Mouse (Mus musculus) embryonic facial prominence, embryonic 11.5 days (tissue): ENCODE measurements at regions not wholly inside any gene's neighbourhood (a gene's known extent, or its start where the extent isn't known, plus 50 kb on each side); places are given as distances from the start of the nearest gene placed in this dataset.

Experiments used
- ATAC-seq: fragments of 200-750 bp; cut with Nextera tagmentation; replicated peaks from 2 replicates; pipeline ENCODE4 v1.8.0; 2017; ENCODE audit warnings: low read depth; ENCODE audit not compliant: insufficient number of reproducible peaks, low FRiP score, low TSS enrichment
- DNase-seq: peaks from one replicate; pipeline ENCODE4 v3.0.0-alpha.2; 2015; ENCODE audit warnings: low spot score
- H3K27ac ChIP-seq: fragments of 300-500 bp; sonication (generic); replicated peaks from 2 replicates; pipeline ENCODE4 v1.5.1; 2014; ENCODE audit warnings: mild to moderate bottlenecking, low read depth, low read length, control low read depth
- H3K27me3 ChIP-seq: fragments of 300-500 bp; sonication (generic); 2 replicates; pipeline ENCODE4 v1.6.1; 2014; ENCODE audit warnings: mild to moderate bottlenecking, low read length, moderate library complexity, mixed read lengths; ENCODE audit not compliant: control insufficient read depth, insufficient read depth
- H3K36me3 ChIP-seq: fragments of 300-500 bp; sonication (generic); replicated peaks from 2 replicates; pipeline ENCODE4 v1.6.1; 2014; ENCODE audit warnings: low read depth, mild to moderate bottlenecking, low read length, moderate library complexity, mixed read lengths; ENCODE audit not compliant: control insufficient read depth, insufficient read depth
- H3K4me1 ChIP-seq: fragments of 300-500 bp; sonication (generic); 2 replicates; pipeline ENCODE4 v1.6.1; 2014; ENCODE audit warnings: low read length, mixed read lengths; ENCODE audit not compliant: control insufficient read depth, insufficient read depth
- H3K4me2 ChIP-seq: fragments of 300-500 bp; sonication (generic); 2 replicates; pipeline ENCODE4 v1.6.1; 2014; ENCODE audit warnings: low read depth, mild to moderate bottlenecking, control low read depth, low read length, moderate library complexity
- H3K4me3 ChIP-seq: fragments of 300-500 bp; sonication (generic); 2 replicates; pipeline ENCODE4 v1.5.1; 2014; ENCODE audit warnings: low read depth, low read length, control low read depth
- H3K9ac ChIP-seq: fragments of 300-500 bp; sonication (generic); replicated peaks from 2 replicates; pipeline ENCODE4 v1.6.1; 2014; ENCODE audit warnings: mild to moderate bottlenecking, control low read depth, low read length
- H3K9me3 ChIP-seq: fragments of 300-500 bp; sonication (generic); replicated peaks from 2 replicates; pipeline ENCODE4 v1.6.1; 2016; ENCODE audit warnings: mild to moderate bottlenecking, low read length, inconsistent platforms, mixed read lengths; ENCODE audit not compliant: control insufficient read depth
- WGBS: fragments of 180-500 bp; shearing (Covaris S2); extraction: QIAGEN DNeasy Blood & Tissue Kit; methylation state at CpG from one replicate; pipeline ENCODE4 v1.1.7; 2014; 5-methylcytosine and 5-hydroxymethylcytosine counted together

DNA sequence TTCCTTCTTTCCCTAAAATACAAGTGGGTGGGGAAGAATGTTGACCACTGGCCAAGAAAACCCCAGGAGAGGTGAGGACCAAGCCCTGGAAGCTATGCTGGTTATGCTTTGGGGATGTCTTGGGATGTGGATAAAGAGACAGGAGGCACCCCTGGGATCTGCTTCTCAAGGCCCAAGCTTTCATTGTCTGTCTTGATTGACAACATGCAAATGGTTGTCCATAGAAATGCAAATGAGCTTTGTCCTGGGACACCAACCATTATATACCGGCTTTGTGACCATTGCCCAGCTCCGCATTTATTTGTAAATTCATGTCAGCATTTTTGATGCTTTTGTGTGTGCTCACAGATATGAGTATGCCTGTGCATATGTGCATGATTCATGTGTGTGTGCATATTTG lies 174.9 kb downstream of the Bmp7 start:
- no peak for ATAC-seq
- 64% methylated on average over 2 of the region's 2 CpGs for WGBS

DNA sequence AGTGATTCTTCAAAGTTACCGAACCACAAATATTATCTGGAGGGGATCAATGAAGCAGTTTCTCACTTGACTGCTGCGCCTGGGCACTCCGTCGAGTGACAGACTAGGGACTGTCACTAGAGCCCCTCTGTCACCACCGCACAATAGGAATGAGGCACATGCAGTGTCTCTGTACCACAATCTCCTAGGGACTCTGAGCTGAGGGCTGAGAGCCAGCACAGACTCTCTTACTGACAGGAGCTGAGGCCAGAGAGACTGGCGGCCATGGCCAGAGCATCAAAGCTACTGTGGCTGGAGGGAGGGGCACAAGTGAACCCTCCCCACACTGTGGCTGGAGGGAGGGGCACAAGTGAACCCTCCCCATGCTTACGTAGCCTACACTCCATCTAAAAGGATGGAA lies 173.7 kb downstream of the Bmp7 start:
- Histone ChIP-seq H3K9ac (no peak overlapping the region), H3K4me3 (no peak overlapping the region), H3K9me3 (no peaks in the 10 kb centered on the region), H3K4me1 (no peaks in the 10 kb centered on the region), H3K27me3 (no peaks in the 10 kb centered on the region), H3K4me2 (no peak overlapping the region), H3K27ac (no peak overlapping the region), H3K36me3 (no peaks in the 10 kb centered on the region)
- DNase-seq (no peak), ATAC-seq (no peak)
- 43% methylated on average over 7 of the region's 7 CpGs for WGBS

More for the DNA sequence above, 174.9 kb downstream of the Bmp7 start:
- Histone ChIP-seq H3K36me3 (no peaks in the 10 kb centered on the region), H3K9me3 (no peaks in the 10 kb centered on the region), H3K27ac (no peak overlapping the region), H3K4me3 (no peak overlapping the region), H3K4me1 (no peaks in the 10 kb centered on the region), H3K4me2 (no peak overlapping the region), H3K9ac (no peak overlapping the region), H3K27me3 (no peaks in the 10 kb centered on the region)
- no peak for DNase-seq

DNA sequence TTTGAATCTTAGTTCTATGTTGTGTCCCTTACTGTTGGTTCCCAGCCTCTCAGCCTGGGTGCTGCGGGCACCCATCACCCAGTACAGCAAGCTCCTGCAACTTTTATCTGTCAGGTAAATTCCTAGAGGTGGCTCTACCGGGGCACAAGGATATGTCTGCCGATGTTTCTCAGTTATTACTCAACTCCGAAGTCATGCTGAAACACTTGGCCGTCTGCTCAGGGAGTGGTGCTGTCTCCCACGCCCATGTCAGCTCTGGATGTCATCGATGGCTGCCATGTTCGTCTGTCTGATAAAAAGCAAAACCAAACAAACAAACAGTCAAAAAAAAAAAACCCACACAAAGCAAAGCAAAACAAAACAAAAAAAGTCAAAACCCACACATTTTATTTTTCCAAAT lies 171.4 kb downstream of the Bmp7 start:
- H3K36me3 ChIP-seq = no peaks in the 10 kb centered on the region
- H3K9ac ChIP-seq = no peak overlapping the region
- no peaks in the 10 kb centered on the region for H3K9me3 ChIP-seq
- WGBS = 86% methylated on average over 8 of the region's 8 CpGs
- no peak overlapping the region for H3K27ac ChIP-seq
- H3K27me3 ChIP-seq = no peaks in the 10 kb centered on the region
- DNase-seq (no peak), ATAC-seq (no peak)
- no peak overlapping the region for H3K4me2 ChIP-seq
- no peaks in the 10 kb centered on the region; the same call in 1 of the 2 replicates for H3K4me1 ChIP-seq
- no peak overlapping the region for H3K4me3 ChIP-seq

DNA sequence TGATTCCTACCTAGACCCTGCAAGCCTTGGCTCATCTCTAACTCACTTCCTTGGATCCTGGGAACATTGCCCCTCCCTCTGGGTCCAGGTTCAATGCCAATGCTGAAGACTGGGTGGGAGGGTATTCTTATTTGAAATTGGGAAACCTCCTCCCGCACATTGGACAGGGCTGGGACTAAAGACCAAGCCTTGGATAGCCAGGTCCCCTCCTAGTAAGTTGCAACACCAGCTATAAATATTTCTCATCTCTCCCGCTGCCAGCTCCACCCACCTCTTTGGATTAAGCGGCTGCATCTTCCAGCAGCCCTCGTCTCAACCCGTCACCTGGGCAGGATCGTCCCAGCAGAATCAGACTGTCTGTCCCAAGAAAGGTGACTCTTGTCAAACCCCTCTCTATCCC lies 170.1 kb downstream of the Bmp7 start:
- Histone ChIP-seq H3K27ac (no peak overlapping the region), H3K27me3 (no peaks in the 10 kb centered on the region), H3K9me3 (no peaks in the 10 kb centered on the region), H3K9ac (no peak overlapping the region), H3K36me3 (no peaks in the 10 kb centered on the region), H3K4me1 (no peaks in the 10 kb centered on the region; the same call in 1 of the 2 replicates), H3K4me2 (no peak overlapping the region), H3K4me3 (no peak overlapping the region)
- ATAC-seq = no peak
- 81% methylated on average over 6 of the region's 6 CpGs for WGBS
- DNase-seq = no peak

DNA sequence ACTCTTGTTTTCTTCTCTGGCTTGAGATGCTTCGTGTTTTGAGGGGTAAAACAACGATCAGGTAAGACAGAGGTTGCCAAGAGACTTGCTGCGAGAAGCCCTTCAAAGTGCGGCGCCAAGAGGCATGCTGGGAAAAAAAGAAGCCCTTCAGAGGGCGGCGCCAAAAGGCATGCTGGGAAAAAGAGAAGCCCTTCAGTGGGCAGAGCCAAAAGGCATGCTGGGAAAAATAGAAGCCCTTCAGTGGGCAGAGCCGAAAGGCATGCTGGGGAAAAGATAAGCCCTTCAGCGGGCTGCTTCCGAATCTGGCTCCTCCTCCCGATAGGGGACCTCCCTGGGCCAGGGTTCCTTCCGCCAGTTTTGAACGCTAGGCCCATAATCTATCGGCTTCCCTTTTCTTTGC lies 169.5 kb downstream of the Bmp7 start:
- no peak overlapping the region for H3K9ac ChIP-seq
- no peaks in the 10 kb centered on the region for H3K27me3 ChIP-seq
- no peak overlapping the region for H3K4me2 ChIP-seq
- ATAC-seq = no peak
- H3K27ac ChIP-seq = no peak overlapping the region
- H3K4me3 ChIP-seq = no peak overlapping the region
- no peak for DNase-seq
- H3K36me3 ChIP-seq = no peaks in the 10 kb centered on the region
- no peaks in the 10 kb centered on the region for H3K9me3 ChIP-seq
- no peaks in the 10 kb centered on the region; the same call in 1 of the 2 replicates for H3K4me1 ChIP-seq
- 88% methylated on average over 14 of the region's 14 CpGs for WGBS

DNA sequence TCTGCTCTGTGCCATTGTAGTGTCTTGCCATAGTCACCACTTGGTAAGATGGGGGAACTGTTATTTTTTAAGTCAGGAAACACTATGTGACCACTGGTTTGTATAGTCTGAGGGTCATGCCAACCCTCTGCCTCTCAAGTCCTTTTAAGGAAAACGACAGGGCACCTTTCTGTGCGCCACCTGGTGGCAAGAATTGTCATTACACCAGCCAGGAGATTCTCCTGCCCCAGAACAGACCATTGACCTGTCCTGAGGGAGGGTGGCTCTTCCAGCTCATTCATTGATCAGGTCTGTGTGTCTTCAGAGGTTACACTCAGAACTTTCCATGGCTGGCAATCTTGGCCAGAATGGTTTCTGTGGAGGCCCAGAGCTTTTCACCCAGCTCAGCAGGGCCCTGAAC lies 166.9 kb downstream of the Bmp7 start:
- H3K4me1 ChIP-seq = no peaks in the 10 kb centered on the region; the same call in 1 of the 2 replicates
- no peak overlapping the region for H3K4me2 ChIP-seq
- no peak overlapping the region for H3K4me3 ChIP-seq
- no peaks in the 10 kb centered on the region for H3K36me3 ChIP-seq
- no peaks in the 10 kb centered on the region for H3K27me3 ChIP-seq
- H3K9ac ChIP-seq = no peak overlapping the region
- DNase-seq = peak; percentile 80
- 4% methylated on average over 2 of the region's 2 CpGs for WGBS
- ATAC-seq = peak; percentile 37; the same call in 1 of the 2 replicates
- H3K9me3 ChIP-seq = no peaks in the 10 kb centered on the region
- H3K27ac ChIP-seq = no peak overlapping the region

DNA sequence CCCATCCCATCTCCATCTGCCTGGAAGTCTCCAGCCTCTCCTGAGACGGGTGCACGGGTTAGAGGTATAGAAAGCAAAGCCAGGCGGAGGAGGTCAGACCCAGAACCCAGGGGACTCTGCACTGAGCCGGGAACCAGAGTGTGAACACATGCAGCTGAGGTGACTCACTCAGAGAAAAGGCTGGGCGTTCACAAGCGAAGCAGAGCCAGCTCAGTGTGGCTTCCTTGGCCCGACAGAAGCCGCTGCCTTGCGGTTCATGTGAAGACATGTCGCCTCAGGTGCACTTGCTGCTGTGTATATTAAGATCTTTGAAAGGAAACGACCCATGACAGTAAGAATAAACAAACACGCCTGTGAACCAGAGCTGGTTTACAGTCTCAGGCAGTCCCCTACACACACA lies 163.6 kb downstream of the Bmp7 start:
- H3K9ac ChIP-seq = no peak overlapping the region
- peaks cover 2% of the 10 kb centered on the region; the same call in 1 of the 2 replicates for H3K4me1 ChIP-seq
- ATAC-seq (no peak), DNase-seq (no peak)
- 55% methylated on average over 12 of the region's 12 CpGs for WGBS
- H3K9me3 ChIP-seq = no peaks in the 10 kb centered on the region
- H3K27ac ChIP-seq = 0 out of 2 replicates have a peak overlapping the region, but pooled peaks have one; percentile 28
- H3K4me2 ChIP-seq = no peak overlapping the region
- H3K36me3 ChIP-seq = no peaks in the 10 kb centered on the region
- no peaks in the 10 kb centered on the region for H3K27me3 ChIP-seq
- no peak overlapping the region for H3K4me3 ChIP-seq

DNA sequence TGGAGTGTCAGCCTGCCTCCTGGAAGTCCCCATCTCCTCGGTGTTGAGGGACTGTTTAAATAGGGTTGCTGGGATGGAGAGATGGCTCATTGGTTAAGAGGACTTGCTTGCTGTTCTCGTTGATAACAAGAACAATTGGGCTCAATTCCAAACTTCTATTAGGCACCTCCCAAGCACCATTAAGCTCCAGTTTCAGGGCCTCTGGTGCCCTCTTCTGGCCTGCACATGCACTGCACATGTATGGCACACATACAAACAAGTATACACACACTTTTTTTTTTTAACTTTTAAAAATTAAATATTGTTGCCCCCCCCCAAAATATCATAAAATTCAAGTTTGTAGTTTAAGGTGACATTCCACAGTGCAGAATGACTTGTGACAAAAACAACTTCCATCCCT lies 162.3 kb downstream of the Bmp7 start:
- H3K27me3 ChIP-seq = no peaks in the 10 kb centered on the region
- H3K27ac ChIP-seq = no peak overlapping the region
- ATAC-seq (no peak), DNase-seq (no peak)
- no peak overlapping the region for H3K4me3 ChIP-seq
- no peak overlapping the region for H3K9ac ChIP-seq
- H3K4me2 ChIP-seq = no peak overlapping the region
- no peaks in the 10 kb centered on the region for H3K36me3 ChIP-seq
- peaks cover 2% of the 10 kb centered on the region; the same call in 1 of the 2 replicates for H3K4me1 ChIP-seq
- 88% methylated on average over 2 of the region's 2 CpGs for WGBS
- H3K9me3 ChIP-seq = no peaks in the 10 kb centered on the region
